Mouse (Mus musculus) lung, embryonic 14.5 days (tissue): Measurements from ENCODE around the gene Bcl11a. TPM values are rescaled to one million over a fixed set of nuclear protein-coding genes. Genes with fewer than 3 reads are reported as not detected.

Source experiments
- ATAC-seq: fragments of 200-750 bp; cut with Nextera tagmentation; 2 replicates; pipeline ENCODE4 v1.8.0; 2017; ENCODE audit warnings: mild to moderate bottlenecking, moderate TSS enrichment, moderate library complexity; ENCODE audit not compliant: insufficient read depth
- DNase-seq: peaks from one replicate; pipeline ENCODE4 v3.0.0-alpha.2; 2015
- H3K27ac ChIP-seq: fragments of 300-500 bp; sonication (generic); 2 replicates; pipeline ENCODE4 v1.5.1; 2014; ENCODE audit warnings: low read depth, mild to moderate bottlenecking, moderate library complexity
- H3K27me3 ChIP-seq: fragments of 300-500 bp; sonication (generic); 2 replicates; pipeline ENCODE4 v1.6.1; 2014; ENCODE audit warnings: low read length, control low read depth; ENCODE audit not compliant: insufficient read depth
- H3K36me3 ChIP-seq: fragments of 300-500 bp; sonication (generic); 2 replicates; pipeline ENCODE4 v1.6.1; 2014; ENCODE audit warnings: control low read depth; ENCODE audit not compliant: insufficient read depth
- H3K4me1 ChIP-seq: fragments of 300-500 bp; sonication (generic); 2 replicates; pipeline ENCODE4 v1.6.1; 2014; ENCODE audit warnings: antibody characterized with exemption, control low read depth; ENCODE audit not compliant: insufficient read depth
- H3K4me2 ChIP-seq: fragments of 300-500 bp; sonication (generic); 2 replicates; pipeline ENCODE4 v1.6.1; 2014; ENCODE audit warnings: mild to moderate bottlenecking
- H3K4me3 ChIP-seq: fragments of 300-500 bp; sonication (generic); 2 replicates; pipeline ENCODE4 v1.5.1; 2014; ENCODE audit warnings: low read depth, low read length
- H3K9ac ChIP-seq: fragments of 300-500 bp; sonication (generic); 2 replicates; pipeline ENCODE4 v1.6.1; 2014
- H3K9me3 ChIP-seq: fragments of 300-500 bp; sonication (generic); 2 replicates; pipeline ENCODE4 v1.6.1; 2016; ENCODE audit warnings: low read depth, low read length, control low read depth
- CTCF ChIP-seq: IDR thresholded peaks from 2 replicates; pipeline ENCODE4 v1.5.1; 2016; ENCODE audit warnings: antibody characterized with exemption, low read depth
- WGBS: fragments of 180-500 bp; shearing (Covaris S2); extraction: QIAGEN DNeasy Blood & Tissue Kit; methylation state at CpG from one replicate; pipeline ENCODE4 v1.1.7; 2014; 5-methylcytosine and 5-hydroxymethylcytosine counted together
- polyA plus RNA-seq: library from polyadenylated mRNA; unstranded; fragments of >200 nt; fragmentation: Nextera tagmentation; extraction: Ambion mirVana; gene quantifications from 2 replicates; pipeline ENCODE4 v1.2.1, GENCODE M21; 2014

Bcl11a gene
- polyA plus RNA-seq, 1 experiment from 2014 or later, result 21.1 TPM

DNA sequence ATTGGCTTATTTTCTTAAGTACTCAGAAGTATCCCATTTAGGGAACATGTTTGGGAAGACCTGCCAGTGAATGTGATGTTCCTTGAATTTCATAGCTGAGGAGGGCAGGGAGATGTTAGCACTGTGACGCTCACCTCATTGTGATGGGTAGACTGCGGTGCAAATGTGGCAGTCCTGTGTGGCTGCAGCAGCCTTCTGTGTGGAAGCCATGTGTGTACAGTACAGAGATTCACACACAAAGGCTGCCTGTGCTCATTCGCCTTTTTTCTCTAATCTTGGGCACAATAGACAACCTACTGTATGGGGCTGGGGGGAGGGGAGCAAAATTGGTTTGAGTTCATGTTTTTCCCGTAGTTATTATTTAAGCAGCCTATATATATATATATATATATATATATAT, 6.7 kb downstream of the Bcl11a start:
- no peak for DNase-seq
- Histone ChIP-seq H3K9me3 (no peaks in the 10 kb centered on the region), H3K4me1 (0 out of 2 replicates have a peak, but pooled peaks cover 6% of the 10 kb centered on the region), H3K4me3 (no peak overlapping the region), H3K36me3 (peaks cover 28% of the 10 kb centered on the region), H3K27ac (no peak overlapping the region), H3K9ac (no peak overlapping the region), H3K4me2 (no peak overlapping the region), H3K27me3 (no peaks in the 10 kb centered on the region)
- WGBS, result 66% methylated on average over 4 of the region's 4 CpGs
- ATAC-seq, result no peak
- TF ChIP-seq CTCF, result no peak

DNA sequence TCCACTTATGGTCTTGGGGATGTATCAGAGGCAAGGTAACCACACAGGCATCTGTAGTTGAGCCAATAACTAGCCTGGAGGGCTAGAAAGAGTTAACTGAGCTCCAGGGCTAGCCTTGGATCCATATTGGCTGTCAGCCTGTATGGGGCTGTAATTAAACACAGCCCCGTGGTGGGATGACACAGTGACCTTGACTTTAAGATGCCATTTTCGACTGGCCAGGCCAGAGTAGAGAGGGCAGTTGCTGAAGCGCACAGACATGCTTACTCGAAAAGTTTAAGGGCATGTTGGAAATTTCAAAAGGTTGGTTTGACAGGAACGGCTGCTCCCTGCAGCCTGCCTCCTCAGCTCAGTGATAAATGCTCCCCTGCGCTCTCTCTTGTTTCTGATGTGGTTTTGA, 8.1 kb downstream of the Bcl11a start:
- WGBS, result 50% methylated on average over 6 of the region's 6 CpGs
- ATAC-seq (no peak), DNase-seq (no peak)
- no peaks in the 10 kb centered on the region for H3K9me3 ChIP-seq
- H3K27ac ChIP-seq, result no peak overlapping the region
- H3K4me2 ChIP-seq, result no peak overlapping the region
- H3K4me1 ChIP-seq, result 0 out of 2 replicates have a peak, but pooled peaks cover 6% of the 10 kb centered on the region
- no peak overlapping the region for H3K4me3 ChIP-seq
- peaks cover 28% of the 10 kb centered on the region for H3K36me3 ChIP-seq
- TF ChIP-seq CTCF, result no peak
- no peak overlapping the region for H3K9ac ChIP-seq
- H3K27me3 ChIP-seq, result no peaks in the 10 kb centered on the region

DNA sequence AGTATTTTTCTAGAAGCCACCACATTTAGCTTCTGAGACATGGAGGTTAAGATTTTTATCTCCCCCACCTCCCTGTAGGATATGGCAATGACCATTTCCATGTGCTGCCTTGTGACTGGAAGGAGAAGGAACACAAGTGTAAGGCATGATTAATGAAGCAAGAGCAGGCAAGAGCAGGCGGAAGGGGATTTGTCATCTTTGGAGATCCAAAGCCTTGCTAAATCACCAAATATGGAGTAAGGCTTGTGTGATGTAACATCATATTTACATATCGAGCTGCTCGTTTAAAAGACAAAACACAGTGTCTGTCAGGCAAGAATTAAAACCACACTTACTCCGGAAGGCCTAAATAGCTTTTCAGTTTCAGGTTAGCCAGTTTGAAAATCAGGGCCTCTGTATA, 9.2 kb downstream of the Bcl11a start:
- no peak for TF ChIP-seq CTCF
- 0 out of 2 replicates have a peak, but pooled peaks cover 9% of the 10 kb centered on the region for H3K4me1 ChIP-seq
- H3K27ac ChIP-seq, result no peak overlapping the region
- ATAC-seq (no peak), DNase-seq (no peak)
- no peak overlapping the region for H3K9ac ChIP-seq
- no peaks in the 10 kb centered on the region for H3K27me3 ChIP-seq
- 50% methylated on average over 4 of the region's 4 CpGs for WGBS
- peaks cover 28% of the 10 kb centered on the region for H3K36me3 ChIP-seq
- no peak overlapping the region for H3K4me3 ChIP-seq
- no peak overlapping the region for H3K4me2 ChIP-seq
- no peaks in the 10 kb centered on the region for H3K9me3 ChIP-seq

DNA sequence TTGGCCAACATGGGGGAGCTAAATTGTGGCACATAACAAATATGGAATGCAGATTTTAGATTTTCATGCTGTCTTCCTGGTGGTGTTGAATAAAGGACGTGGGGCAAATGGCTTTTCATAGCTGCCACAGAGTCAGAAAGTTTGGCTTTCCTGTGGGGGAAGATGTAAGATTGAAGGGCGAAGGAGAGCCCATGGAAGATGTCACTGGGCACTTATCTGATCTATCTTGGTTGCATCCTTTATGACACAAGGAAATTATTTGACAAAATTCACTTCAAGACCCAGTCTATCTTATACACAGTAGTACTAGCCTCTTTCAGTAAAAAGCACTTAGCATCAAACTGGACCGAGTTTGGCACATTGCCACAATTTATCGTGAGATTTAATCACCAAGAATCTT, 12.6 kb downstream of the Bcl11a start:
- Histone ChIP-seq H3K4me3 (no peak overlapping the region), H3K4me1 (peaks cover 21% of the 10 kb centered on the region), H3K9me3 (no peaks in the 10 kb centered on the region), H3K4me2 (no peak overlapping the region), H3K27me3 (no peaks in the 10 kb centered on the region), H3K9ac (no peak overlapping the region), H3K27ac (no peak overlapping the region), H3K36me3 (peaks cover 23% of the 10 kb centered on the region)
- ATAC-seq, result no peak
- no peak for TF ChIP-seq CTCF
- DNase-seq, result no peak
- WGBS, result 67% methylated on average over 4 of the region's 4 CpGs

DNA sequence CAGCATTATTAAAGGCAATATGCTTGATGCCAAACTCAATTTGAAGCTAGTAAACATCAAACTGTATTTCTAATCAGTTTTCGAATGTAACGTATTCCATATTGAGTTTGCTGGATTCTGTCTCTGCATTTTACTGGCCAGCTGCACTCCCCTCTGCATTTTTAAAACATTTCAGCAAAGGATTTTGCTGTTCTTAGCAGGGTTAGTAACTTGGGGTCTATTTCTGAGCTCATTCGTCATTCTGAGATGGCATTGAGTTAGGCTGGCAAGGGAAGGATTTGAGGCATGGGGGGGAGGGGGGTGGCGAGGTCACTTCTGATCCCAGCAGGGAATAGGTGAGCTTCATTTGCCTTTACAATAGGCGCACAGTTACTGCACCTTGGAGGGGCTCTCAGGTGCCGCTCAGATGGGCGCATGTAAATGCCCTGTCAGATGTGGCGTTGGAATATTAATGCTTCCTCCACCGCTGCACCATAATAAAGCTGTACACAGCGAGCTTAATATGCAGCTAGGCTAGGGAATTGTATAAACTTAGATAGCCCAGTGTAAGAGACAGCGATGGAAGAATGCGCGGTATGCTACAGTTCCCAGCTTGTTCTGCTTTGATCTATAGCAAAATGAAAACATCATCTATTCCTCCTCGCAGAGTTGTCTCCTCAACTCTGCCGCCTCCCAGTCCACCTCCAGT, 13.7 kb downstream of the Bcl11a start:
- no peak overlapping the region for H3K4me3 ChIP-seq
- H3K4me1 ChIP-seq, result peaks cover 21% of the 10 kb centered on the region
- H3K4me2 ChIP-seq, result peak overlapping the region; percentile 8; the same call in 1 of the 2 replicates
- 22% methylated on average over 15 of the region's 15 CpGs for WGBS
- ATAC-seq (peak; percentile 62; the same call in 1 of the 2 replicates), DNase-seq (peak; percentile 68)
- H3K27ac ChIP-seq, result no peak overlapping the region
- peaks cover 14% of the 10 kb centered on the region for H3K36me3 ChIP-seq
- H3K27me3 ChIP-seq, result no peaks in the 10 kb centered on the region
- no peak for TF ChIP-seq CTCF
- H3K9ac ChIP-seq, result no peak overlapping the region
- H3K9me3 ChIP-seq, result no peaks in the 10 kb centered on the region

DNA sequence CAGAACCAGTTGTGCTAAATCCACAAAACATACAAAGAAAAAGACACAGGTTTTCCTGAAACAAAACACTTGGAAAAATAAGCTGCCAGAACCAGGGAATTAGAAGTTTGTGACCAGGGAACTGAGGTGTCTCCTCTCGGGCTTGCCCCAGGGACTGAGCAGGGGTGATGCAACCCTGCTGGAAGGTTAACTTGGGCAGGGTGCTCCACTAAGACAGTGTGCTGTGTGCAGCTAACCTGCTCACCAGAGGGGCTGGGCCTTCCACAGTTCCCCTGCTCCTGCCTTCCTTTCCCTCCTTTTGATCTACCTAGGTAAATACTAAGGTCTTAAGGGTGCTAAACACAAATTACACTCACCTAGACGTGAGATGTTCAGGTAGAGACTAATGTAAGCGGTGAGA, 14.8 kb downstream of the Bcl11a start:
- ATAC-seq, result no peak
- Histone ChIP-seq H3K4me3 (no peak overlapping the region), H3K4me2 (no peak overlapping the region), H3K36me3 (peaks cover 5% of the 10 kb centered on the region), H3K9me3 (no peaks in the 10 kb centered on the region), H3K27ac (no peak overlapping the region), H3K27me3 (no peaks in the 10 kb centered on the region), H3K4me1 (peaks cover 28% of the 10 kb centered on the region), H3K9ac (no peak overlapping the region)
- 54% methylated on average over 3 of the region's 3 CpGs for WGBS
- TF ChIP-seq CTCF, result no peak
- DNase-seq, result no peak

DNA sequence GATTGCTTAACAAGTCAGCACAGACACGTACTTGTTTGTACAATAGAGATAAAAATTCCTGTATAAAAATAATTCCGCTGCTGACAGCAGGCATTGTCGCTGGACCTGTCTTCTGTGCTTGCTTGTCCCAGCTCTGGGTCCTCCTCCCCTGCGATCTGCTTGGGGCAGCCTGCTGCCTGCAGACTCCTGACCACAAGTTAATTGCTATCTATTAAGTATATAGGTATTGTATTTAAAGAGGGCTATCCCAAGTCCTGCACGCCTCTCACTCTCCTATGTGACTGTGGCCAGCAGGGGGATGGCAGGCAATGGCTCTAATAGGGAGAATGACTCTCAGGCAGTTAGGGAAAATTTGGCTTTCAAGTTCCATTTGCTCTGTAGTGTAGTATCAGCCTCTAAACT, 16.2 kb downstream of the Bcl11a start:
- H3K27me3 ChIP-seq, result no peaks in the 10 kb centered on the region
- 29% methylated on average over 5 of the region's 5 CpGs for WGBS

More for the DNA sequence above, 16.2 kb downstream of the Bcl11a start:
- H3K4me3 ChIP-seq, result no peak overlapping the region
- peak; percentile 47 for DNase-seq
- H3K9ac ChIP-seq, result no peak overlapping the region
- peak; percentile 64 for TF ChIP-seq CTCF
- no peak overlapping the region for H3K4me2 ChIP-seq
- H3K36me3 ChIP-seq, result no peaks in the 10 kb centered on the region; the same call in 1 of the 2 replicates
- H3K27ac ChIP-seq, result no peak overlapping the region
- ATAC-seq, result peak; percentile 57; the same call in 1 of the 2 replicates
- H3K9me3 ChIP-seq, result no peaks in the 10 kb centered on the region
- peaks cover 34% of the 10 kb centered on the region for H3K4me1 ChIP-seq
